Mouse (Mus musculus): ENCODE measurements at regions not wholly inside any gene's neighbourhood (a gene's known extent, or its start where the extent isn't known, plus 50 kb on each side); places are given as distances from the start of the nearest gene placed in this dataset.

DNA sequence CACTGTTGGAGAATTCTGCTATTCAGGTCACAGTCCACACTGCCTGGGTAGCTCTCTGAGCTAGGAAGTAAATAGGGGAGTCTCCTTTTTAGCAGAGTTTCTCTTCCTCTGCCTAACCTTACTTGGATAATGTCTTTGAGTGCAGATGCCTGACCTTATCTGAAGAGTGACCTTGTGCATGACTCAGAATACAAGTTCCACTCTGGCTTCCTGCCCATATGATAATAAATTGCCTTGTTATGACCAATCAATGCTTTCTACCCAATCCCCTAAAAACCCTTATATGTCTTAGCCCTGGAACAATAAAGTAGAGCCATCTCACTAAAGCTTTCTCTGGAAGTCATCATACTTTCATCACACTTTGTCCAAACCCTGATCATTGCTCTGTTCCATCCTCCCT, 198.4 kb downstream of the Cox7c start:
- Histone ChIP-seq H3K9me3 (ENCODE audit: low read length) (no peaks in the 10 kb centered on the region), H3K4me1 (ENCODE audit: insufficient read depth, low read length) (no peaks in the 10 kb centered on the region), H3K4me2 (ENCODE audit: low read depth, low read length) (no peak overlapping the region), H3K27ac (no peak overlapping the region), H3K9ac (replicated peaks; ENCODE audit: low read length) (no peak overlapping the region), H3K4me3 (ENCODE audit: low read length) (no peak overlapping the region), H3K27me3 (ENCODE audit: insufficient read depth, low read length) (no peaks in the 10 kb centered on the region), H3K36me3 (ENCODE audit: insufficient read depth, low read length) (no peaks in the 10 kb centered on the region)
- no peak for TF ChIP-seq CTCF (IDR thresholded peaks at IDR 0.05; ENCODE audit: low read depth)
- DNase-seq (ENCODE audit: low spot score) (no peak), ATAC-seq (no peak)

DNA sequence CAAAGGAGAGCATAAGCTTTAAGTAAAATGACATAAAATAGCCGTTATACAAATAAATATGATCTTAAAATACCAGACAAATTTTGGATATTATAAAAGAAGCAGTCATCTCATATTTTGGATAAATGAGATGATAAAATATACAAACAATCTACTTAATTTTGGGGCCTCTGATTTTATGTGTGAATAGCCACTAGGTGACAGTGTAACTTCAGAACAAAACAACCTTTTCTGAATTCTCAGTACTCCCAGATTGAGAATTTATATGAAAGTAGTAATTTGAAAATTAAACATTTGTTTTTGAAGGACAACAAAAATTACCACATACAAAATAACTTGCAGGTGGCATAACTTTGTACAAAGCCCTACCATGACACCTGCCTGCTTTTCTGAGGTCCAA, 216.8 kb downstream of the Cox7c start:
- H3K9ac ChIP-seq (replicated peaks; ENCODE audit: low read length), result no peak overlapping the region
- no peaks in the 10 kb centered on the region for H3K4me1 ChIP-seq (ENCODE audit: insufficient read depth, low read length)
- peak; percentile 39 for DNase-seq (ENCODE audit: low spot score)
- no peak overlapping the region for H3K4me2 ChIP-seq (ENCODE audit: low read depth, low read length)
- peak; percentile 68 for TF ChIP-seq CTCF (IDR thresholded peaks at IDR 0.05; ENCODE audit: low read depth)
- H3K27ac ChIP-seq, result no peak overlapping the region
- ATAC-seq, result no peak
- no peaks in the 10 kb centered on the region for H3K9me3 ChIP-seq (ENCODE audit: low read length)
- no peak overlapping the region for H3K4me3 ChIP-seq (ENCODE audit: low read length)
- H3K27me3 ChIP-seq (ENCODE audit: insufficient read depth, low read length), result no peaks in the 10 kb centered on the region
- 92% methylated on average over 1 of the region's 1 CpGs for WGBS
- no peaks in the 10 kb centered on the region for H3K36me3 ChIP-seq (ENCODE audit: insufficient read depth, low read length)

All from hindbrain, postnatal 0 days (tissue).